Mouse (Mus musculus) stomach, embryonic 15.5 days (tissue): ENCODE measurements at regions not wholly inside any gene's neighbourhood (a gene's known extent, or its start where the extent isn't known, plus 50 kb on each side); places are given as distances from the start of the nearest gene placed in this dataset.

ENCODE experiments used
- ATAC-seq: fragments of 200-750 bp; cut with Nextera tagmentation; 2 replicates; pipeline ENCODE4 v1.8.0; 2017; ENCODE audit warnings: low read depth, moderate number of reproducible peaks, moderate TSS enrichment; ENCODE audit not compliant: insufficient read depth, low FRiP score
- H3K27ac ChIP-seq: fragments of 300-500 bp; sonication (generic); 2 replicates; pipeline ENCODE4 v1.5.1; 2015; ENCODE audit warnings: mild to moderate bottlenecking, inconsistent platforms
- H3K27me3 ChIP-seq: fragments of 300-500 bp; sonication (generic); replicated peaks from 2 replicates; pipeline ENCODE4 v1.6.1; 2015; ENCODE audit warnings: inconsistent platforms
- H3K36me3 ChIP-seq: fragments of 300-500 bp; sonication (generic); 2 replicates; pipeline ENCODE4 v1.6.1; 2015; ENCODE audit warnings: inconsistent platforms
- H3K4me1 ChIP-seq: fragments of 300-500 bp; sonication (generic); 2 replicates; pipeline ENCODE4 v1.6.1; 2015; ENCODE audit warnings: inconsistent platforms
- H3K4me2 ChIP-seq: fragments of 300-500 bp; sonication (generic); 2 replicates; pipeline ENCODE4 v1.6.1; 2015; ENCODE audit warnings: mild to moderate bottlenecking, inconsistent platforms
- H3K4me3 ChIP-seq: fragments of 300-500 bp; sonication (generic); replicated peaks from 2 replicates; pipeline ENCODE4 v1.5.1; 2015; ENCODE audit warnings: inconsistent platforms
- H3K9ac ChIP-seq: fragments of 300-500 bp; sonication (generic); 2 replicates; pipeline ENCODE4 v1.6.1; 2015; ENCODE audit warnings: inconsistent platforms
- H3K9me3 ChIP-seq: fragments of 300-500 bp; sonication (generic); 2 replicates; pipeline ENCODE4 v1.6.1; 2016; ENCODE audit warnings: inconsistent platforms
- WGBS: fragments of 180-500 bp; shearing (Covaris S2); methylation state at CpG from one replicate; pipeline ENCODE4 v1.1.7; 2015; 5-methylcytosine and 5-hydroxymethylcytosine counted together

- no peak overlapping the region for H3K4me2 ChIP-seq
- H3K4me3 ChIP-seq, result no peak overlapping the region
- no peaks in the 10 kb centered on the region for H3K36me3 ChIP-seq
- no peaks in the 10 kb centered on the region for H3K4me1 ChIP-seq
- H3K9ac ChIP-seq, result no peak overlapping the region
- H3K9me3 ChIP-seq, result no peaks in the 10 kb centered on the region
- H3K27ac ChIP-seq, result peak overlapping the region; percentile 26; the same call in 1 of the 2 replicates
- peak; percentile 39; the same call in 1 of the 2 replicates for ATAC-seq
- WGBS, result 74% methylated on average over 12 of the region's 12 CpGs
- H3K27me3 ChIP-seq, result no peaks in the 10 kb centered on the region
Measured at GRCm38 (mm10) chr8:23553565-23554473, 1142.7 kb downstream of the Mrps31 start.

- Histone ChIP-seq H3K4me2 (no peak overlapping the region), H3K9ac (no peak overlapping the region), H3K27me3 (no peaks in the 10 kb centered on the region), H3K36me3 (no peaks in the 10 kb centered on the region), H3K9me3 (no peaks in the 10 kb centered on the region), H3K27ac (no peak overlapping the region), H3K4me1 (no peaks in the 10 kb centered on the region), H3K4me3 (no peak overlapping the region)
- no peak for ATAC-seq
- 77% methylated on average over 5 of the region's 5 CpGs for WGBS
Measured at GRCm38 (mm10) chr8:23560836-23561235, 1149.7 kb downstream of the Mrps31 start.

GRCm38 (mm10) chr8:23561683-23562385 is 1150.7 kb downstream of the Mrps31 start:
- no peak overlapping the region for H3K9ac ChIP-seq
- ATAC-seq, result no peak
- no peaks in the 10 kb centered on the region for H3K9me3 ChIP-seq
- H3K4me3 ChIP-seq, result no peak overlapping the region
- H3K36me3 ChIP-seq, result no peaks in the 10 kb centered on the region
- H3K27me3 ChIP-seq, result no peaks in the 10 kb centered on the region
- no peaks in the 10 kb centered on the region for H3K4me1 ChIP-seq
- H3K4me2 ChIP-seq, result no peak overlapping the region
- WGBS, result 54% methylated on average over 8 of the region's 8 CpGs
- H3K27ac ChIP-seq, result no peak overlapping the region

- H3K36me3 ChIP-seq, result no peaks in the 10 kb centered on the region
- H3K4me1 ChIP-seq, result no peaks in the 10 kb centered on the region
- no peak overlapping the region for H3K27ac ChIP-seq
- no peak overlapping the region for H3K9ac ChIP-seq
- no peak overlapping the region for H3K4me3 ChIP-seq
- H3K27me3 ChIP-seq, result no peaks in the 10 kb centered on the region
- 34% methylated on average over 9 of the region's 9 CpGs for WGBS
- no peaks in the 10 kb centered on the region for H3K9me3 ChIP-seq
- no peak for ATAC-seq
- H3K4me2 ChIP-seq, result no peak overlapping the region
Measured at GRCm38 (mm10) chr8:23562504-23562903, 1151.3 kb downstream of the Mrps31 start.

- no peak overlapping the region for H3K27ac ChIP-seq
- no peaks in the 10 kb centered on the region for H3K9me3 ChIP-seq
- no peaks in the 10 kb centered on the region for H3K27me3 ChIP-seq
- no peak for ATAC-seq
- H3K4me1 ChIP-seq, result no peaks in the 10 kb centered on the region
- WGBS, result 10% methylated on average over 17 of the region's 18 CpGs
- H3K9ac ChIP-seq, result no peak overlapping the region
- H3K4me2 ChIP-seq, result peak overlapping the region; percentile 31
- H3K4me3 ChIP-seq, result no peak overlapping the region
- no peaks in the 10 kb centered on the region for H3K36me3 ChIP-seq
Measured at GRCm38 (mm10) chr8:23563065-23564020, 1152.2 kb downstream of the Mrps31 start.

GRCm38 (mm10) chr8:23567906-23568305 is 1156.7 kb downstream of the Mrps31 start:
- ATAC-seq, result no peak
- Histone ChIP-seq H3K4me3 (no peak overlapping the region), H3K9ac (no peak overlapping the region), H3K27me3 (no peaks in the 10 kb centered on the region), H3K27ac (no peak overlapping the region), H3K4me1 (no peaks in the 10 kb centered on the region), H3K4me2 (no peak overlapping the region), H3K9me3 (no peaks in the 10 kb centered on the region), H3K36me3 (no peaks in the 10 kb centered on the region)
- WGBS, result 89% methylated on average over 3 of the region's 3 CpGs

- Histone ChIP-seq H3K36me3 (no peaks in the 10 kb centered on the region), H3K27me3 (no peaks in the 10 kb centered on the region), H3K4me3 (no peak overlapping the region), H3K4me2 (no peak overlapping the region), H3K9me3 (no peaks in the 10 kb centered on the region), H3K27ac (no peak overlapping the region), H3K9ac (no peak overlapping the region), H3K4me1 (no peaks in the 10 kb centered on the region)
- ATAC-seq, result no peak
- 82% methylated on average over 1 of the region's 1 CpGs for WGBS
Measured at GRCm38 (mm10) chr8:23571338-23571737, 1154.3 kb downstream of the Adam3 start.

- H3K4me3 ChIP-seq, result no peak overlapping the region
- H3K27me3 ChIP-seq, result no peaks in the 10 kb centered on the region
- H3K36me3 ChIP-seq, result no peaks in the 10 kb centered on the region
- H3K9me3 ChIP-seq, result no peaks in the 10 kb centered on the region
- 85% methylated on average over 4 of the region's 4 CpGs for WGBS
- ATAC-seq, result no peak
- no peak overlapping the region for H3K27ac ChIP-seq
- H3K4me2 ChIP-seq, result no peak overlapping the region
- H3K4me1 ChIP-seq, result no peaks in the 10 kb centered on the region
- no peak overlapping the region for H3K9ac ChIP-seq
Measured at GRCm38 (mm10) chr8:23580106-23580505, 1145.5 kb downstream of the Adam3 start.

GRCm38 (mm10) chr8:23580701-23581100 is 1145.0 kb downstream of the Adam3 start:
- no peak for ATAC-seq
- no peak overlapping the region for H3K27ac ChIP-seq
- no peaks in the 10 kb centered on the region for H3K36me3 ChIP-seq
- H3K9ac ChIP-seq, result no peak overlapping the region
- no peaks in the 10 kb centered on the region for H3K9me3 ChIP-seq
- H3K4me1 ChIP-seq, result no peaks in the 10 kb centered on the region
- WGBS, result 78% methylated on average over 2 of the region's 2 CpGs
- H3K4me2 ChIP-seq, result no peak overlapping the region
- no peaks in the 10 kb centered on the region for H3K27me3 ChIP-seq
- no peak overlapping the region for H3K4me3 ChIP-seq
